Mouse (Mus musculus) myocyte (in vitro differentiated cells): ENCODE measurements around the gene Renbp. TPM values are rescaled to one million over a fixed set of nuclear protein-coding genes. Genes with fewer than 3 reads are reported as not detected.
A peak's percentile ranks its signal among the peaks of the same experiment; 100 is the strongest.

Experiments
- H3K27me3 ChIP-seq: one replicate; pipeline ENCODE4 v1.6.1; 2011; ENCODE audit not compliant: control insufficient read depth, insufficient read depth, insufficient read length
- H3K36me3 ChIP-seq: one replicate; pipeline ENCODE4 v1.6.1; 2011; ENCODE audit not compliant: control insufficient read depth, insufficient read depth
- H3K4me2 ChIP-seq: one replicate; pipeline ENCODE4 v1.6.1; 2011; ENCODE audit warnings: low read depth, control low read depth
- H3K4me3 ChIP-seq: one replicate; pipeline ENCODE4 v1.5.1; 2011; ENCODE audit warnings: mild to moderate bottlenecking, control low read depth, moderate library complexity
- H3K79me2 ChIP-seq: one replicate; pipeline ENCODE4 v1.6.1; 2011; ENCODE audit not compliant: control insufficient read depth, insufficient read depth
- H3ac ChIP-seq: one replicate; pipeline ENCODE4 v1.6.1; 2011; ENCODE audit not compliant: control insufficient read depth, insufficient read length
- CEBPB ChIP-seq: IDR thresholded peaks from 2 replicates; pipeline ENCODE4 v1.6.1; 2011; ENCODE audit warnings: mild to moderate bottlenecking, moderate library complexity; ENCODE audit not compliant: poor library complexity, insufficient read depth, severe bottlenecking
- E2F4 ChIP-seq: IDR thresholded peaks from one replicate; pipeline ENCODE4 v1.6.1; 2011; ENCODE audit warnings: mild to moderate bottlenecking, control low read depth, moderate library complexity; ENCODE audit not compliant: insufficient read depth
- MAX ChIP-seq: IDR thresholded peaks from one replicate; pipeline ENCODE4 v1.6.1; 2011; ENCODE audit warnings: low read depth, mild to moderate bottlenecking, control low read depth
- MYOD1 ChIP-seq, 3 experiments: IDR thresholded peaks; one replicate each; pipeline ENCODE4 v1.6.1; 2011; ENCODE audit warnings: control low read depth in 2 of 3, low read depth in 2 of 3, mild to moderate bottlenecking in 2 of 3, moderate library complexity in 1 of 3; ENCODE audit not compliant: insufficient read length in 2 of 3, control insufficient read depth in 1 of 3
- MYOG ChIP-seq, 3 experiments: IDR thresholded peaks; one replicate each; pipeline ENCODE4 v1.6.1; 2011; ENCODE audit warnings: control low read depth in 2 of 3, low read depth in 2 of 3, mild to moderate bottlenecking in 2 of 3; ENCODE audit not compliant: insufficient read length in 2 of 3, control insufficient read depth in 1 of 3, insufficient read depth in 1 of 3
- POLR2A ChIP-seq: IDR thresholded peaks from one replicate; pipeline ENCODE4 v1.6.1; 2011; ENCODE audit warnings: low read depth, mild to moderate bottlenecking, control low read depth, moderate library complexity; ENCODE audit not compliant: insufficient read length
- POLR2AphosphoS2 ChIP-seq: IDR thresholded peaks from one replicate; pipeline ENCODE4 v1.6.1; 2011; ENCODE audit warnings: low read depth, control low read depth; ENCODE audit not compliant: insufficient read length
- REST ChIP-seq: IDR thresholded peaks from one replicate; pipeline ENCODE4 v1.6.1; 2011; ENCODE audit warnings: mild to moderate bottlenecking, control low read depth, moderate library complexity; ENCODE audit not compliant: insufficient read depth, insufficient read length
- SRF ChIP-seq: IDR thresholded peaks from one replicate; pipeline ENCODE4 v1.6.1; 2011; ENCODE audit warnings: low read depth; ENCODE audit not compliant: control insufficient read depth, insufficient read length
- TCF12 ChIP-seq: IDR thresholded peaks from one replicate; pipeline ENCODE4 v1.6.1; 2011; ENCODE audit warnings: mild to moderate bottlenecking, control low read depth; ENCODE audit not compliant: poor library complexity, insufficient read depth, severe bottlenecking
- TCF3 ChIP-seq: IDR thresholded peaks from one replicate; pipeline ENCODE4 v1.6.1; 2011; ENCODE audit warnings: low read depth, control low read depth; ENCODE audit not compliant: insufficient read length
- USF1 ChIP-seq: IDR thresholded peaks from one replicate; pipeline ENCODE4 v1.6.1; 2011; ENCODE audit warnings: low read depth, mild to moderate bottlenecking, control low read depth, moderate library complexity
- polyA plus RNA-seq: library from polyadenylated mRNA; unstranded; fragments of >200 nt; fragmentation: generic; extraction: Trizol; gene quantifications from one replicate; pipeline ENCODE4 v1.2.1, GENCODE M21; 2012; ENCODE audit warnings: missing spikeins

Renbp gene
- polyA plus RNA-seq, 1 experiment: 103 TPM

- H3K4me2 ChIP-seq: no peak overlapping the region
- no peak overlapping the region for H3ac ChIP-seq
- H3K36me3 ChIP-seq: no peaks in the 10 kb centered on the region
- TF ChIP-seq MYOD1 (IDR thresholded peaks at IDR 0.05; ENCODE audit: control insufficient read depth in 1 of 3, insufficient read length in 2 of 3, low read depth in 2 of 3): no peak
- no peak for TF ChIP-seq USF1
- no peak for TF ChIP-seq REST
- no peak for TF ChIP-seq TCF12
- TF ChIP-seq E2F4: no peak
- TF ChIP-seq POLR2AphosphoS2: no peak
- no peak for TF ChIP-seq TCF3
- TF ChIP-seq CEBPB: no peak
- no peak for TF ChIP-seq MAX
- no peak for TF ChIP-seq POLR2A
- TF ChIP-seq MYOG (IDR thresholded peaks at IDR 0.05; ENCODE audit: control insufficient read depth in 1 of 3, insufficient read depth in 1 of 3, insufficient read length in 2 of 3, low read depth in 2 of 3): no peak
- no peak for TF ChIP-seq SRF
- H3K79me2 ChIP-seq: peaks cover 14% of the 10 kb centered on the region
- H3K4me3 ChIP-seq: no peak overlapping the region
- H3K27me3 ChIP-seq: no peaks in the 10 kb centered on the region
These were observed 39.1 kb upstream of the Renbp start for GRCm38 (mm10) chrX:73969729-73970128.

DNA sequence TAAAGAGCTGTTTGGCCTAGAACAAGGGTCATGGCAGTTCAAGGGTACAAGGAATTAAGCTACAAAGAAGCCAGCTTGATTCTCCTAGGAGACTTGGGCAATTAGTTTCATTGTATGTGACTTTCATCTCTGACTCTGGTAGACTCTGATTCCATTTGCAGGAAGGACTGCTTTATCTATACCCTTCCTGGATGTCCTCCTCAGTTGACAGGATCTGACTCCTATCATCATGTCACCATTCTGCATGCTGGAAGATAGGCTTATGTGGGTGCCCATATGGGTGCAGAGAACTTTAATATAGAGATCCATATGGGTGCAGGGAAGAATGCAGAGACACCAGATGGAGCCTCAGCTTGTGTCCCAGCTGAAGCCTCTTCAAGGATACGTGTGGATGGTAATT, 38.5 kb upstream of the Renbp start:
- Histone ChIP-seq H3K36me3 (no peaks in the 10 kb centered on the region), H3K27me3 (no peaks in the 10 kb centered on the region), H3ac (no peak overlapping the region), H3K79me2 (peaks cover 20% of the 10 kb centered on the region), H3K4me3 (no peak overlapping the region), H3K4me2 (no peak overlapping the region)
- no peak for TF ChIP-seq POLR2A
- TF ChIP-seq MYOD1 (IDR thresholded peaks at IDR 0.05; ENCODE audit: control insufficient read depth in 1 of 3, insufficient read length in 2 of 3, low read depth in 2 of 3): no peak

DNA sequence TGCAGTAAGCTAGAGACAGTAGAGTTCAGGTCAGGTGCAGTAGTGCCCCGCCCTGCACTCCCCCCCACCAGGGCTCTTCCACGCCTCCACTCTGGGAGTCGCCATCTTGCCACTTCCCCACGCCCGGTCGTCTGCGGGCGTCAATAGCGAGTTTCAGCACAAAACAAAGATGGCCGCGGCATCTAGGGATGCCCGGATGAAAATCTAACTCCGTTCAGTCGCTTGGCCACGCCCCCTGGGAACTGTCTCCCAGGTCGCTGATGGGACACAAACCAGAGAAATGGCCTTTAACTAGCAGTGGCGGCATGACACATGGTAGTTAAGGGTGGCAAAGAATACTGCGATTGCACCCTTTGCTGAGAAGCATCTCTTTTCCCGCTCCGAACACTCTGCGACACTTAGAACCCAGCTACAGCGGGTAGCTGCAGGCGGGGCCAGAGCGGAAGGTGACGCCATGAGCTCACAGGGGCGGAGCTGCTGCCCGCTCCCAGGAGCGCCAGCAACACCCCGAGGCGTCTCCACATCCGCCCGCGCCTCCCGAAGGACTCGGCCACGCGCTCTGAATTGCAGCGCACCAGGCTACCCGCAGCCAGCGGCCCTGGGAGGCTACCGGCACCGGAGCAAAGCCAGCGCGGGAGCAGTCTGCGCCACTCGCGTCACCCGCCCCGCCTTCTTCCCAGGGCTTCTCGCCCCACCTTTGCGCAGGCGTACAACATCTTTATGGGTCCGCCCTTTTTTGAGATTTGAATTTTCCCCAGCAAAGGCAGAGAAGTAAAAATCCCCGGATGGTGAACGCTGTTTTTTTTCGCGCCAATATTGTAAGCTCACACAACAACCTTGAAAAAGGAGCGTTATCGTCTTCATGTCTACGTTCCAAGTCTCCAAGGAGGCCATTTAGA, 36.8 kb upstream of the Renbp start:
- H3K4me3 ChIP-seq: peak overlapping the region; percentile 89
- peak overlapping the region; percentile 43 for H3ac ChIP-seq
- peak overlapping the region; percentile 87 for H3K4me2 ChIP-seq
- H3K27me3 ChIP-seq: no peaks in the 10 kb centered on the region
- TF ChIP-seq MYOD1 (IDR thresholded peaks at IDR 0.05; ENCODE audit: control insufficient read depth in 1 of 3, insufficient read length in 2 of 3, low read depth in 2 of 3) (no peak), POLR2A (peak; percentile 81)
- H3K79me2 ChIP-seq: peaks cover 37% of the 10 kb centered on the region
- no peaks in the 10 kb centered on the region for H3K36me3 ChIP-seq

- H3K4me3 ChIP-seq: peak within 1 kb of the TSS; percentile 89
- H3K36me3 ChIP-seq: no peaks in the 10 kb centered on the region
- TF ChIP-seq POLR2A: peak; percentile 33
- TF ChIP-seq MYOG (IDR thresholded peaks at IDR 0.05; ENCODE audit: control insufficient read depth in 1 of 3, insufficient read depth in 1 of 3, insufficient read length in 2 of 3, low read depth in 2 of 3): no peak
- H3K79me2 ChIP-seq: peaks cover 46% of the 10 kb centered on the region
- H3K27me3 ChIP-seq: no peaks in the 10 kb centered on the region
- H3K4me2 ChIP-seq: peak within 1 kb of the TSS; percentile 82
- peak within 1 kb of the TSS; percentile 43 for H3ac ChIP-seq
These were observed 35.9 kb upstream of the Renbp start, which contains the start of gene Hcfc1 for GRCm38 (mm10) chrX:73966248-73967176. Hcfc1 (minus strand) TSS chrX:73966357.

- peak overlapping the region; percentile 43 for H3ac ChIP-seq
- no peaks in the 10 kb centered on the region for H3K36me3 ChIP-seq
- peak overlapping the region; percentile 82 for H3K4me2 ChIP-seq
- H3K27me3 ChIP-seq: no peaks in the 10 kb centered on the region
- H3K79me2 ChIP-seq: peaks cover 58% of the 10 kb centered on the region
- TF ChIP-seq E2F4: no peak
- no peak for TF ChIP-seq MYOG (IDR thresholded peaks at IDR 0.05; ENCODE audit: control insufficient read depth in 1 of 3, insufficient read depth in 1 of 3, insufficient read length in 2 of 3, low read depth in 2 of 3)
- peak; percentile 31 for TF ChIP-seq POLR2A
- TF ChIP-seq SRF: no peak
- H3K4me3 ChIP-seq: peak overlapping the region; percentile 89
These were observed 34.7 kb upstream of the Renbp start for GRCm38 (mm10) chrX:73965307-73965706.
